Mouse (Mus musculus) layer of hippocampus, postnatal 14 days (tissue): Measurements from ENCODE around the gene Col20a1. TPM values are rescaled to one million over a fixed set of nuclear protein-coding genes. Genes with fewer than 3 reads are reported as not detected.

ENCODE experiments used
- DNase-seq, 2 experiments: peaks; one replicate each; pipeline ENCODE4 v3.0.0; 2021 to 2022; ENCODE audit warnings: low spot score in 2 of 2, mixed read lengths in 1 of 2
- long read RNA-seq, 2 experiments: library from polyadenylated mRNA; stranded (forward); transcript quantifications; one replicate each; pipeline ENCODE4 v2.0.0; 2021
- total RNA-seq, 2 experiments: library from RNA; stranded (reverse); gene quantifications; 2 replicates each; pipeline ENCODE4 v1.2.3; 2021

Gene Col20a1
- 1 to 10 TPM; 1.5 to 2.6 TPM for total RNA-seq
- long read RNA-seq, experiment 1, partial matches to known transcripts = 1 of 2 reads
- long read RNA-seq, experiment 1, other reads (novel, unspliced or antisense) = 1 of 2 reads
- long read RNA-seq, experiment 2, partial matches to known transcripts = 1 of 1 reads
- long read RNA-seq, experiment 2, other reads (novel, unspliced or antisense) = 0 of 1 reads

DNA sequence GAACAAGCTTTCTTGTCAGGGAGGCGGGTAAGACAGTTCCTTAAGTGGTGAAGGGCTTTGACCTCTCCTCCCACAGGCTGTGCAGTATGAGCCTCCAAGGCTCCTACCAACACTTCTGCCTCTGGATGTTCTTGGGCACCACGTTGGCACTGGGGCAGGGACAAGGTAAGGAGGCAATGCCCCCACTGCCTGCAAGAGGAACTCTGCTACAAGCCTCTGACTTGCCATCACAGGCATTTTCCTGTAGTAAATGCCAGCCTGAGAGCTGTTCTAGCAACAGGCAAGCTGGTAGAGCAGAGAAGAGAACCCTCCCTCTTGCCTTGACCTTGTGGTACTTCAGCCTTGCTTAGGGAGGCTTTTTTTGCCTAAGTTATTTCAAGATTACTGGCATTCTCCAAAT, at the start of gene Col20a1:
Col20a1 (plus strand) TSS at position 87 of the 400 bp plus-strand sequence.
- no peak for DNase-seq

DNA sequence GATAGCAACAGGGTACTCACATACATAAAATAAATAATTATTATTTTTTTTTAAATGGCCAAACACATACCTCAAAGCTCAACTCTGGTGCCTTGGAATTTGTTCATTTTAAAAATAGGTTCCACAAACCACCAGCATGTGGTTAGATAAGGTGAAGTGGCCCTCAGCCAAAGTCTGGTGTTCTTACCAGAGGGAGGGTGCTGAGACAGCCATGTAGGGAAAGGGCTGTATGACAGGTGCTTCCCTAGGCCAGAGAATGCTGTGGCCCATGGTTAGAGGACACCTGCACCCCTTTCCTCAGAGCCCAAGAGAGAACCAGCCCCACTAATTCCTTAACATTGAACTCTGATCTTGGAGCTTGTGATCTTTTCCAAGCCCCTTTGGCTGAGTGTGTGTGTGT, 46.1 kb upstream of the Col20a1 start:
- no peak for DNase-seq

DNA sequence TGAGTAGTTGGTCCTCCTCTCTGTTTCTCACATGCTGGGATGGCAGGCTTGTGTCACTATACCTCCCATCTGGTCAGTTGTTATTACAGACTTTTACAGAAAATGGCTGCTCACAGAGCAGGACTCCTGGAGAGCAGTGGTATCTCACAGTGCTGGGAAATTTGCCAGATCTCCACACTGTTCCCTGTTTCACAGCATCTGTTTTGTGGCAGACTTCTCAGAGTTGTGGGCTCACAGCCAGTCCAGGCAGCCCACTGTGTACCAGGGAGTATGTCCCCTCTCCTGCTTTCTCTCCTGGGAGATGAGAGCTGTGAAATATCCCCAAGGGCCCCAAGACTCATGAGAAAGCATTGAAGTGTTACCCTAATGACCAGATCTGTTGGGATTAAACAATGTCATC, 44.5 kb upstream of the Col20a1 start:
- peak in 1 of 2 experiments; percentile 63 for DNase-seq

GRCm38 (mm10) chr2:180949947-180950346, 36.4 kb upstream of the Col20a1 start:
- DNase-seq = no peak

GRCm38 (mm10) chr2:180952731-180953171, 33.6 kb upstream of the Col20a1 start:
- DNase-seq = peak in 1 of 2 experiments; percentile 56

DNA sequence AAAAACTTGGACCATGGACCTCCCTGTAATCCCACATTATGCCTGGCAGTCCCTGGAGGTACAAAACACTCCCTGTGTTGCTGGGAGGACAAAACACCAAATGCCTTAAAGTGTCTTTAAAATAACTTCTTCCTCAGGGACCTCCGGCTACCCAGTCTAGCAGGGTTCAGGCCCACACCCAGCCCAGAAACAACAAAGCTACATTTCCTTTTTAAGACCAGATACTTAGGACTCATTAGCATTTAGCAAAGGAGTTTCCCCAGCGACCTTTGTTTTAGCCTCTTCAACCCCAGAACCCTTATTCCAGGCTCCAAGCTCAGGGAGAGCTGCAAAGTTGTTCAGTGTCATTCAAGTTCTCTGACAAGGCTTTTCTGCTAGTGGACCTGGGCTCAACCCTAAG, 32.7 kb upstream of the Col20a1 start:
- DNase-seq = no peak

- DNase-seq = peak; percentile 61 to 67
These were observed 32.0 kb upstream of the Col20a1 start, which contains the start of gene Nkain4 for GRCm38 (mm10) chr2:180954061-180955047. TSS of gene Nkain4 (minus strand) at chr2:180954699.

GRCm38 (mm10) chr2:180959605-180960004, 26.7 kb upstream of the Col20a1 start:
- no peak for DNase-seq

GRCm38 (mm10) chr2:180960187-180960586, 26.1 kb upstream of the Col20a1 start:
- DNase-seq = no peak

DNA sequence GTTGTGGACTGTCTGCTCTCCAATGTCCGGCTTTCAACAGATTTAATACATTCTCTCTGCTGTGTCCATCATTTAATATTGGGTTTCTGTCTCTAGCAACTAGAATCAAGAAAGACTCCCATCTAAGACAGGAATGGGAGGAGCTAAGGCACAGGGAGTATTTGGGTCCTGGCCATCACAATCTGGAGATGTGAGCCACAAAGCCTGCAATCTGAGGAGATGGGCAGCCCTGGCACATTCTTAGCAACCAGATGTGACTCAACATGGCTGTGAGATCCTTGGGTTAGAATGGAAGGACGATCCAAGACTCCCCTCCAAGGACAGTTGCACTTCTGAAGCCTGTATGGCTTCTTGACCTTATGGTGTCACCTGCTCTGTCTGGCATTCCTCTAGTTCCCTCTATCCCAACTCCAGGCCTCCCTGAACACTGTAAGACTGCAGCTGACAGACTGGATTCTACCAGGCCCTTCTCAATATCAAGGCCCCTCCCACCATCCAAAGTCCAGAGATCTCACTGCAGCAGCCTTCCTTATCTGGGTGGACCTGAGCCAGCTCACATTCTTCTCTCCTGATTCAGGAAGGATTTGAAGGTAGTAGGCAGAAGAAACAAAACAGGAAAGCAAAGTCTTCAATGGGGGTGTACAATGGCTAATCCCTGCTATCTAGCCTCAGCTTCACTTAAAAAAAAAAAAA, 23.6 kb upstream of the Col20a1 start:
- no peak for DNase-seq

DNA sequence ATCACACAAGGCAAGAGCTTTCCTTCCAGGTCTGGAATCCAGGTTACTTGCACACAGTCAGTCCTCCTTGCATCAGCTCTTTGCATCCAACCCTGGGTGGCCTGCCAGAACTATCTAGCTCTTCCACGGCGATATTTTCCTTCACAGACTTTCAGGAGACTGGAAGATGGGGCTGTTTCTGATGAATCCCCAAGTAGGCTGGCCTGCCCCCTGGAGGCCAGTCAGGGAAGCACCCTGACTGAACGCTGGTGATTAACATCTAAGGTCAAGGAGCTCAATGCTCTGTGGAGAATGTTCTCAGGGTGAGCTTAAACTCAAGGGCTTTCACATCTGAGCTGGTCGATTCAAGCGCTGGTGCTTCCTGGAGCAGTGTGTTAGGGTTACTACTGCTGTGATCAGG, 22.4 kb upstream of the Col20a1 start:
- peak; percentile 69 to 75 for DNase-seq

DNA sequence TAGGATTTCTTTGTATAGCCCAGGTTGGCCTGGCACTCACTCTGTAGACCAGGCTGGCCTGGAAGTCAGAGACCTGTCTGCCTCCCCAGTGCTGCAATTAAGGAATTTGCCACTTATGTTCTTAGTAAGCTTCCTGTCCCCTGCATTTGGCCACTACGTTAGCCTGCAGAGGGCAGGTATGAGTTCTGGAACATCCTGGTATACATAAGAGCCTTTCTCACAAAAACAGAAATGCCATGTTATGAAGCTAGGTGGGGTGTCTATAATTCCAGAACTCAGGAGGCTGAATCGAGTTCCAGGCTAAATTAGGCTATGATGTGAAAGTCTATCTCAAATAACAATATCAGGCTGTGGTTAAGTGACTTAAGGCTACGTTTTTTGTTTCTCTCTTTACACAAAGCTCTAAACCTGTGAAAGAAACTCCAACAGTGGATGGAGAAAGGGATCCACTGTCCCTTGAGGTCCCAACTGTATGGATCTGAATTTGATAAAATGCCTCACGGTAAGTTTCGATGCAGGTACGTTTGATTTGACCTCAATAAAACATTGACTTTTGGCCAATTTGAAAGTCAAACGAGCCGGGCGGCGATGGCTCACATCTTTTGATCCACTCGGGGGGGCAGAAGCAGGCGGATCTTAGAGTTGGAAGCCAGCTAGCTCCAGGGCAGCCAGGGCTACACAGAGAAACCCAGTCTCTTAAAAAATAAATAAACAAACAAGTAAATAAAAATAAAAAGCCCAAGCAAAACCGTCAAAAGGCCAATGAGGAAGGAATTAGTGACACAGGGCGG, 20.0 kb upstream of the Col20a1 start:
- no peak for DNase-seq

- DNase-seq = peak; percentile 90 to 93
These were observed 19.1 kb upstream of the Col20a1 start, which contains the start of gene Arfgap1 for GRCm38 (mm10) chr2:180967010-180967763. TSS of gene Arfgap1 (plus strand) at chr2:180967225.

DNA sequence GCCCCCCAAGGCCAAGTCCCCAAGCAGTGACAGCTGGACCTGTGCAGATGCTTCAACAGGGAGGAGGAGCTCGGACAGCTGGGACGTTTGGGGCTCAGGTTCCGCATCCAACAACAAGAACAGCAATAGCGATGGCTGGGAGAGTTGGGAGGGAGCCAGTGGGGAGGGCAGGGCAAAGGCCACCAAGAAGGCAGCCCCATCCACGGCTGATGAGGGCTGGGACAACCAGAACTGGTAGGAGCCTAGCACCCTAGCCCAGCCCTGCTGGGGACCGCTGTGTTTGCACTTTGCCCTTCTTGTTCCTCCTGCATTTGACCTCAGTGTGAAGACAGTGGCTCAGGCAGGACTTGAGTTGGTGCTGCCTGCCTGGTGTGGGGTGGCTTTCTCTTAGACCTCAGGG, 5.2 kb upstream of the Col20a1 start:
- DNase-seq = no peak

- DNase-seq = no peak
These were observed 700 bp upstream of the Col20a1 start for GRCm38 (mm10) chr2:180985635-180986034.

DNA sequence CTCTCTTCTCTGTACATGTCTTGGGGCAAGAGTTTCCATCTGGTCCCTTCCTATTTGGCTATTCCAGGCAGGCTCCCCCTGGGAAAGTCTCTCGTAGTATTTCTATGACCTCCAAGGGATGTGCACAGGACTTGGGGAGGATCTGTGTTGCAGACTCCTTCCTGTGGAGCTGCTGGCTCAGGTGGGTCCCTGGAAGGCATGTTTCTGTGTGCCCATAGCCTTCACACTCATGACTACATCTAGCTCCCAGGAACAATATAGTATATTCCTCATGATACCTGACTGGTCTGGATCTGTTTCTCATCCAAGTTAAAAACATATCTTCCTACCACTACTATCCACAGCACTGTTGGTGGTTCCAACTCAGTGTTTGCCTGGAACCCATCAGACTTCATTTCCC, 666 bp downstream of the Col20a1 start:
- DNase-seq = no peak

DNA sequence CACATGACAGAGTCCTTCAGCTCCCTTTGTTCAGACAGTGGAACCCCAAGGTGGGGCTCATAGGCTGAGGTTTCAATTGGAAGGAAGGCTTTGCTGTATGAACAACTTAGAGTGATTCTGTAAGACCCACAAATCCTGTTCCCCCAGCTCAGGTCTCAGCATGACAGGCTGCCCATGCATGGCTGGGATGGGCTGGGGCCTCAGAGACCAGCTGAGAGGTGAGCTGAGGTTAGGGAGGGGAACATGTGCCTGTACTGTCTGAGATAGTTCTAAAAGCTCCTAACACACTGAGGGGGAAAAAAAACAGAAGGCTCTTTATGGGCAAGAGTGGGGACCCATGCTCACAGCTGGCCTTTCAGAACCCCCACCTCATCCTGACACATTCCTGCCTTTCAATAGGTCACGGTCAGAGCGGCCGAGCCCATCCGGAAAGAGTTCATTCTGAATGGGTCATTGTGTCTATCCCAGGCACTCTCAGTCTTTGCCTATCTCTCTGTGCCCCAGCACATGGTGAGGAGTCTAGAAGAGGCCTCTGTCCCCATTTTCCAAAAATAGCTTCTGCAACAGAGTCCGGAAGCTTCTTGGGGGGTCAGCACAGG, 1.2 kb downstream of the Col20a1 start:
- no peak for DNase-seq

- no peak for DNase-seq
These were observed 2.1 kb downstream of the Col20a1 start for GRCm38 (mm10) chr2:180988347-180988913.

- DNase-seq = no peak
These were observed 2.6 kb downstream of the Col20a1 start for GRCm38 (mm10) chr2:180988948-180989347.
